Mouse (Mus musculus): ENCODE results near the gene Inpp5b.

Inpp5b gene

DNA sequence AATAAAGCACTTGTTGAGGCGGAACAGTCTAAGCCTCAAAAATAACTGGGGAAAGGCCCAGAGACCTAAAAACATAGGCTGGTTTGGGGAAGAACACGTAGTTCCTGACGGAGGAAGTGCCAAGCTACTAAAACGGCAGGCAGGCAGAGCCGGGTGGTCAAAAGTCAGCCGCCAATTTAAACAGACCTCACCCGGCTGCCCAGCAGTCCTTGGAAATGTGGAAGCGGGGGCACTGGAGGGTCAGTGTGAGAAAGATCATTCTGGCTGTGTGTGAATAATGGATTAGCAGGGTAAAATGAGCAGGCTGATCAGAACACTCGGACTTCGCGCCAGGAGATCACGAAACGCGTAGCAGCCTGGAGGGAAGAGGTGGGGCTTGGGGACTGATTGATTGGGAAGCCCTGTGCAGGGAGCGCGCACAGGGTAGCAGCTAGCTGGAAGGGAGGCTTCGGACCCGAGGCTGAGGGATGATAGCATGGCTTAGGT, 31.6 kb upstream of the Inpp5b start:
- 20% methylated on average over 18 of the region's 18 CpGs for WGBS

DNA sequence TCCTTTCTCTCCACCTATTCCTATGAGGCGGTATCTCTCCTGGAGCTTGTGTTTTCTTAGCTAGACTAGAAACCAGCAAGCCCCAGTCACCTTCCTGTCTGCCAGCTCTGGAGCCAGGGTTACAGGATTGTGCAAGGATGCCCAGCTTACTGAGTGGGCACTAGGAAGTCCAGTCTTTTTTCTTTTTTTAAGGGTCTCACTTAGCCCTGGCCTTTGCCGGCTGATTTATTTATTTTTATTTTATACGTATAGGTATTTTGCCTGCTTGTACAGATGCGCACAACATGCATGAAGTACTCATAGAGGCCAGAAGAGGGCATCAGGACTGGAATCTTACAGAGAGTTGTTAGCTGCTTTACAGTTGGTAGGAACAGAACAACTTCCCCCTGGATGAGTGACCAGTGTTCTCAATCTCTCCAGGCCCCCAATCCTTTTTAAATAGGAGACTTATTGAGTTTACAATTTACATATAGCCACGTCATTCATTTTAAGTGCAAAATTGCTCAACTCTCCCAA, 30.8 kb upstream of the Inpp5b start:
- 10% methylated on average over 5 of the region's 5 CpGs for WGBS

DNA sequence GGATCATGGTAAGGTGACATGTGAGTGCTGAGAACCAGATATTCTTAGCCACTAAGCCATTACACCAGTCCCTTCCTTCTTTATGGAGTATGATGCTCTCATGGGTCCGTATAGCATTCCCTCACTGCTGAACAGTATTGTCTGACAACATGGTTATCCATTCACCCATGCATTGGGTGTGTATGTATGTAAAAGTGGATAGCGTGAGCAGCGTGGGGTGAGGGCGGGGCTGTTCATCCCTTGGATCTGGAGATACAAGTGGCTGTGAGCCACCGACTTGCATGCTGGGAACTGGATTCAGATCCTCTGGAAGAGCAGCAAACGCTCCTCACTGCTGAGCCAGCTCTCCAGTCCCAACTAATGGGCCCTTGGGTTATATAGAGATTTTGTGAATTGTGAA, 29.0 kb upstream of the Inpp5b start:
- WGBS: 83% methylated on average over 6 of the region's 6 CpGs

DNA sequence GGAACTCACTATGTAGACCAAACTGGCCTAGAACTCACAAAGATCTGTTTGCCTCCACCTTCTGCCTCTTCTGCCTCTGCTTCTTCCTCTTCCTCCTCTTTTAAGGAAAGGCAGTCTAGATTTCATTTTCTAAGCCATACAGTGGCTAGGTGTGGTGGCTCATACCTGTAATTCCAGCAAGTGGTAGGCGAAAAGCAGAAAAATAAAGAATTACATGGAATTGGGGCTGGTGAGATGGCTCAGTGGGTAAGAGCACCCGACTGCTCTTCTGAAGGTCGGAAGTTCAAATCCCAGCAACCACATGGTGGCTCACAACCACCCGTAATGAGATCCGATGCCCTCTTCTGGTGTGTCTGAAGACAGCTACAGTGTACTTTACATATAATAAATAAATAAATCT, 27.8 kb upstream of the Inpp5b start:
- 69% methylated on average over 5 of the region's 5 CpGs for WGBS

DNA sequence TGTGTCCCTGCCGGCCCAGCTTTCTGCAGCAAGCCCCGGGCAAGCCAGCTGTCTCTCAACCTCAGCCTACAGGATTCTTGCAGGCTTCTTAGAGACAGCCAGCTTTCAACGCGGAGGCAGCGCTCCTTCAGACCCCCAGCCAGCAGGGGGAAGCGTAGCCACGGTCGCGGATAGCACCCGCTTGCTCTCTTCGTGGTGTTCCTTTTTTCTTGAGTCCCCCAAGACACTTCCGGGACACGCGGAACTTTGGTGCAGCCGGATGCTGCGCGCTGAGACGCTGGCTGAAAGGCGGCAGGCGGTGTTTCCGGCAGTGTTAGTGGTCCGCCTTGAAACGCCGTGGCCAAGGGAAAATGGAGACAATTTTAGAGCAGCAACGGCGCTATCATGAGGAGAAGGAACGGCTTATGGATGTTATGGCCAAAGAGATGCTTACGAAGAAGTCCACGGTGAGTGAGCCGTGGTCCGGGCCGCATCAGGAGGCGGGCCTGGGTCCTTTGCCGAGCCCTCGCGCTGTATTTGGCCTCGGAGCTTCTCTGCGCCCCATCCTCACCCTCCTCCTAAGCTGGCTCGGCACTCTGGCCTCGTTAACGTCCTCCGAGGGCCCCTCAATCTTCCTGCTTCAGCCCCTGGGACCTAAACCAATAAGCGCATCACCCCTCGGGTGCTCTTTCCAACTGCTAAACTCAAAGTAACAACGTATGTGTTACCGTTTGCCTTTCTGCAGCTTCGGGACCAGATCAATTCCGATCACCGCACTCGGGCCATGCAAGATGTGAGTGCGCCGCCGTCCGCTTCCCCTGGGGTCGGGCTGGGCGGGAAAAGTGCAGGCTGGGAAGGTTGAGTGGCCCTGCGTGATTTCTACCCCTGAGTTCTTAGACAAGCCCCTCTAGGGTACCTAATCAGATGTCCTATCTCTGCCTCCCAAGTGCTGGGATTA, 26.8 kb upstream of the Inpp5b start, which contains the start of gene Sf3a3:
Sf3a3 (plus strand) TSS at position 232 of the 937 bp plus-strand sequence.
- WGBS: under 1% methylated on average over 57 of the region's 57 CpGs

DNA sequence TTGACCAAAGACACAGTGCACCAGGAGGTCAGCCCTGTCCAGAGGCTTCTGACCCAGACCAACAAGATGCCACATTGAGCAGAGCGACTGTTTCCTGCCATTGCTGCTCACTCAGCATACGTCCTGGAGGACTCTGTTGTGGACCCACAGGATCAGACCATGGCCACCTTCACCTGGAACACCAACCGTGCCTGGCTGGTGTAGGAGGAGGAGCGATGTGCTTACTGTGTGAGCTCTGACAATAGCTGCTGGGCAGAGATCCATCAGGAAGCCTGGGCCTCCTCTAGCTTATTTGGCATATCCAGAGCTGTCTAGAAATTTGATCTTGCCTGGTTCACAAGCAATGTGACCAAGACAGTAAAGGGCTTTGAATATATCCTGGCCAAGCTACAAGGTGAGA, 22.5 kb upstream of the Inpp5b start:
- WGBS: 89% methylated on average over 4 of the region's 4 CpGs

DNA sequence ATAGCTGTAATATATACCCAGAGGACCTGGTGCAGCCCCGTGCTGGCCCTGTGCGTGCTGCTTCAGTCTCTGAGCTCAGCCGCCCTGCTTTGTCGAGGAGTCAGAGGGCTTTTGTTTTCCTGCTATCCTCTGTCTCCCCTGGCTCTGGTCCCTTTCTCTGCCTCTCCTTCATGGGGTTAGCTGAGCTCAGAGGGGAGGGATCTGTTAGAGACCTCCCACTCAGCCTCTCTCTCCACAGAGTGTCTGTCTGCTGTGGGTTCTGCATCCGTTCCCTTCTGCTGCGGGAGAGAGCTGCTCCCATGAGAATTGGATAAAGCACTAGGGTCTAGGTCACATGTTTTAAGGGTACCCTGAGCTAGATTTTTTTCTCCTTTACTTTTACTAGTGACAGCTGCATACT, 15.5 kb upstream of the Inpp5b start:
- 70% methylated on average over 6 of the region's 6 CpGs for WGBS

DNA sequence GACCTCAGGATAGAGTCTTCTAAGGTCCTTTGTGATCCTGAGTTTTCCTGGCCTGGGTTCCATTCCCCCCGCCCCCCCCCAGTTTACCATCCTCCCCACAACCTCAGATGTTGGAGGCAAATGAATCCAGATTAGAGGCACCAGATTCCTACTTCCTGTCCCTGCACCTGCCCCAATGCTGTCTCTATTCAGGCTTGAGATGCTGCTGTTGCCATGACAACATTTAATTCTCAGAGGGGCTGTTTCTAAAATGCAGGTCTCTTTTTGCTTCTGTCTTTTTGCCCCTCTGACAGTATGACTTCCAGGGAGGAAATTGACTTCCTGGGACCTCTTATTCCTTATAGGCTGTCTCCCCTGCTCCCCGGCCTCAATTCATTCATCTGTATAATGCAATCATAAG, 4.7 kb upstream of the Inpp5b start:
- WGBS: 76% methylated on average over 2 of the region's 2 CpGs

DNA sequence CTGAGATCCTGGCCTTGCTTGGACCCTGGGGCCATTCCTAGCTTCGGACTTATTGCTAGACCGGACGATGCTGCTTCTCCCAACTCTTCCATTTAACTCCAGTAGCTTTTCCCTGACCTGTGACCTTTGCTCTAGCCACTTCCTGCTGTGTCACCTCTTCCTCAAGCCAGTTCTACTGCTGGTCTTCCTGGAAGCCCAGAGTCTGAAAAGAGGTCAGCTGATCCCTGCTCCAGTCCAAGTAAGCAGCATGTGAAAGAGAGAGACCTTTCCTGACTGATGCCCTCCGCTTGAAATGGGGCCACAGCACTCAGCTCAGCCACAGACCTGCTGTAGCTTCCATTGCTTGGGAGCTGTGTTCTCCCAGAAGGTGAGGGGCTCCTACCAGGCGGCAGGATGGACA, 4.2 kb upstream of the Inpp5b start:
- WGBS: 82% methylated on average over 5 of the region's 5 CpGs

DNA sequence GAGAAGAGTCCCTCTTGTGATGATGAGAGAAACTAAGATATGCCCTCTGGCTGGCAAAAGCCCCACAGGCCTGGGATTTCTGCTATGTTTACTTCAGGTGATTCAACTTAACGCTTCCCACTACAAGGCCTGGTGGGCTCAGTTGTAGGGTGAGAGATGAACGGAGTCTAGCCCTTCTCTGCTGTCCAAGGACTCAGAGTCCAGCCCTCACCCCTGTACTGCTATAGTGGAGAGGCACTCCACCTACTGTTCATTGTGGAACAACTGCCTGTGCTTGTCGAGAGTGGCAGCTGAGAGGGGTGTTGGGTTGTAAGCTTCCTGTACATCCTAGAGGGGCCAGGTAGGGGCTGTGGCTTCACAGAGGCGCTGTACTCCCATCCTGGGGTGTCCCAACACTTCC, 3.6 kb upstream of the Inpp5b start:
- WGBS: 53% methylated on average over 4 of the region's 4 CpGs

DNA sequence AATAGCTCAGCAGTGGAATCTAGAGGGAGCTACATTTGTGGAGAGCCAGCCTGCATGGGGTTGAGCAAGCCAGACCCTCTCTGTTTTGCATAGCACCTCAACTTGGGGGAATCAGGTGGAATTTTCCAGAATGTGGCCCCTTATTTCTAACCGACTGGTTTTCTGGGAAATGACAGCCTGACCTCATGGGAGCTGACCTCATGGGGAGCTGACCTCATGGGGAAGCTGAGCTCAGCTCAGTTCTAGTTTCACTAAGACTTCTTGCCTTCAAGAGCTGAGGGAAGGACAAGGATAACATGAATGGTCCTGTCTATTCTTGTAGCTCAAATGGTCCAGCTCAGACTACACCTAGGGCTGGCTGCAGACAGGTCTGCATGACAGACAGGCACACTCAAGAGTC, 2.9 kb upstream of the Inpp5b start:
- 56% methylated on average over 1 of the region's 1 CpGs for WGBS

DNA sequence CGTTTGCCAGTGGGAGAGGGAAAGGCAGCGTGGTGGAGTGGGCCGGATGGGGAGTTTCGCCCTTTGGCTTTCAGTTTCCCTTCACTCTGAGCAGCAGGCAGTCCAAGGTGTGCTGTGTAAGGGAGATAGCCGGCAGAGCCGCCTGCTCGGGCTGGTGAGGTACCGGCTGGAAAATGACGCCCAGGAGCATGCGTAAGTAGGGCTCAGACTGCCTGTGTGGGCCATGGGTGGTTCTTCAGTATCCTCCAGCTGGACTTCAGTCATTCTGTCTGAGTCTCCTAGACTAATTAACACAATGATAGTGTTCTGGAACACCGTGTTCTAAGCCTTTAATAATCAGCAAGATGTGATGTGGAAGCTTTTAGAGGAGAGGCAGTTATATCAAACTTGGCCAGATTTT, 1.2 kb downstream of the Inpp5b start:
- 63% methylated on average over 11 of the region's 11 CpGs for WGBS

DNA sequence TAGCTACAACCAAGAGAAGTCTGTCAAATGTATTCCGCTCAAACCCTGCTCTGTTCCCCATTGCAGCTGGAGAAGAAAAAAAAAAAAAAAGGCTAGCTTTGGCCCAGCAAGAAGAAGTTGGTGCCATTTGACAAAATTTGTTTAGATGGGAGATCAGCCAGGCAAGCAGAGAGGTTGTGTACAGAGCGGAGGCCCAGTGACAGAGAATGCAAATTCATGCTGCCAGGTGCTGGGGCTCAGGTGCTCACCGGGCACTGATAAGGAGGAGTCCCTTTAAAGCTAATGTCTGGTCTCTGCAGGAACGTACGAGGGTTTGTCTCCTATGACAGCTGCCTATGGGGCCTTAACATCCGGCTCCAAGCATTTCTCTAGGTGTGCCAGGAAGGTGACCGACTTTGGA, 4.9 kb downstream of the Inpp5b start:
- 80% methylated on average over 7 of the region's 7 CpGs for whole genome bisulfite sequencing

DNA sequence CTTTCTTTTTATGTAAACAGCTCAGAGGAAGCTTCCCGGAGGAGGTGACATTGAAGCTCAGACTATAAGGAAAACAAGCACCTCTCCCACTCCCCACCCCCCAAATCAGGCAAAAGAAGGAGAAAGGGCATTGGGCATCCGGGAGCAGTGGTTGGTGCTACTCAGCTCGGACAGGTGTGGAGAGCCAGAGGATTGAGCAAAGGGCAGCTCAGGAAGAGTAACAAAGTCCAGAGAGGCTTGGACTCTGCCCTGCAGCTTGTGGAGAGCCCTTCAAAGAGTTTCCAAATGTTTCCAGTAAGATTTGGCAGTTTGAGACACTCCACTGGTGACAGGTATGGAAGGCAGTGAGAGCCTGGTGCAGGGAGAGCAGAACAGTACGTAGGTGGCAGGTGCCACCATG, 6.2 kb downstream of the Inpp5b start:
- 76% methylated on average over 4 of the region's 4 CpGs for WGBS

DNA sequence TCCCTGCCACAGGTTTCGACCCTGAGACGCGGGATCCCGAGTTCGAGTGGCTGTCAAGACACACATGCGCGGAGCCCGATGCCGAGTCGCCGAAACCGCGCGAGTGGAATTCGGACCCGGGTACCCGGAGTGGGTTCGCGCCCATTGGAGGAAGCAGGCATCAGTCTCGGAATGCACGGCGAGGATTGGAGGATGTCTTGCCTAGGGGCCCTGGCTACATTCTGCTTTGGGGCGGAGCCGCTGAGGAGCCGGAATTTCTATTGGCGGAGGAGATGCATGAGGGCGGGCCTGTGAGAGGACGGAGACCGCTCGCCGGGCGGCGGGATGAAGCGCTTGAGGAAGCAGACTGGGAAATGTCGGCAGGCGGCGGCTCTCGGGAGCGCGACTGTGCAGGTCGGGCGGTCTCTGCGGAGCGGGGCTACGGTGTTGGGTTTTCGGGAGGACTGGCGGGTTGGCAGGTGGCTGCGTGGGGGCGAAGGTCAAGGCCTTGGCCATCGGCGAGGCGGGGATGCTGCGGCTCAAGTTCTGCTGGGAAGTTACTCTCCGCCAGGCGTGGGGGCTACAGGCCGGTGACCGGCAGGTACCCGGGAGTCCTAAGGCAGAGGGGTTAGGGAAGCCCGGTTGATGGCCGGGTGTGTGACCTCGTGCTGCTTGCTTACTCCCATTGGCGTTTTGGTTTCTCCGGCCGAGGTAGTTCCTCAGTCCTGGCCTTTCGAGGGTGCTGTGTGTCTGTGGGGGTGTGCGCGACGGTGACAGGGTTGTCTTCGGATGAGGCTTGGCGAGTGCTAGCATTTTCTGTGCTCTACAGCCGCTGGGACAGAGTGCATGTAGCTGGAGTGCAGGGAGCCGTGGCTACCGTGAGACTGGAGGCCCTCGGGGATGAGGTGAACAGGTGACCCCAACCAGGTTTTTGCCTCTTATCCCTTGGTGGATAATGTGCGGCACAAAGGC, 9.9 kb downstream of the Inpp5b start:
- WGBS: under 1% methylated on average over 75 of the region's 75 CpGs

DNA sequence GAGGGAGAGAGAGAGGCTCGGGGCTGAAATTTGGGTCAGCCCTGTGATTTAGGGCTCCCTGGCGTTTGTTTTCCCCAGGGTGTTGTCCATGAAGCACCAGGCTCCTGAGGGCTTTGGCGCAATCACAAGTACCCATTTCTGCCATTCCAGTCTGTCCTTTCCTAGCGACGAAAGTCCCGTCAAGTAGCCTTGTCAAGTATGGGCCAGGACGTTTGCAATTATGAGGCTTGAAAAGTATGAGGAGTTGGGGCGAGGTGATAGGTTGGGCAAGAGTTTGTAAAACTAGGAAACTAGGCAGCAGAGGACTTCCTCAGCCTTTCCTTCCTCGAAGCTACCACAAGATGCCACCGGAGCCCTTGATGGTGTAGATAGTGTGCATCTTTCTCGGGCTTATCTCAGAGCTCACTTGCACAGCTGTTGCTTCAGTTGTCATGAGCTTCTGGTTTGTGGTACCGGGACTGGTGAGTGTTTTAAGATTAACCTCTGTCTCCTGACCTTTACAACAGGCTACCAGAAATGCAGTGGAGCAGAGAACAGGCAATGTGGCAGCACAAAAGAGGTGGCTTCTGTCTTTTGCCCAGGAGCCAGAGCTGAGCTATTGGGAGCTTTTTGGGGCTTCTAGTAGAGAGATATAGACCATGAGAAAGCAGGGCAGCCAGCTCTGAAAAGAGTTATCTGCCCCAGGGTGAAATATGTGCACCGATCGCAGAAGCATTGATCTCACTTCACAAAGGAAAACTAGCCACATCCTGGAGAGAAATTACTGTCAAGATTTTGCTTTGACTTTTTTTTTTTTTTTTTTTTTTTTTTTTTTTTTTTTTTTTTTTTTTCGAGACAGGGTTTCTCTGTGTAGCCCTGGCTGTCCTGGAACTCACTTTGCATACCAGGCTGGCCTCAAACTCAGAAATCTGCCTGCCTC, 10.9 kb downstream of the Inpp5b start:
- 26% methylated on average over 15 of the region's 15 CpGs for WGBS

DNA sequence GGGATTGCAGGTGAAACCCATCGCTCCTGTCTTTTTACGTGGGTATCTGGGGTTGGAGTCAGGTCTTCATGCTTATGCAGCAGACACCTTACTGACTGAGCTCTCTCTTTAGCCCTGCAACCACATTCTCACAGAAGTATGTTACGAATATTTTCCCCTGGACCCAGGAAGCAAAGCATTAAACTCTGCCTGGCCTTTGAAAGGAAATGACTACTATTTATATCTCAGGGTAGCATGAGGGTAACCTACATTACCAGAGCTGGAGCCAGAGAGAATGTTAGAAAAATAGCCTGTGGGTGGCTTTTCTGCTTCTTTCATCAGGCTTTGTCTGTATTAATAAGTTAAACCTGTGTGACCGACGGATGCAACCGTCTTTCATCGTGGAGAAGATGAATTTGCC, 13.9 kb downstream of the Inpp5b start:
- 63% methylated on average over 7 of the region's 7 CpGs for WGBS

DNA sequence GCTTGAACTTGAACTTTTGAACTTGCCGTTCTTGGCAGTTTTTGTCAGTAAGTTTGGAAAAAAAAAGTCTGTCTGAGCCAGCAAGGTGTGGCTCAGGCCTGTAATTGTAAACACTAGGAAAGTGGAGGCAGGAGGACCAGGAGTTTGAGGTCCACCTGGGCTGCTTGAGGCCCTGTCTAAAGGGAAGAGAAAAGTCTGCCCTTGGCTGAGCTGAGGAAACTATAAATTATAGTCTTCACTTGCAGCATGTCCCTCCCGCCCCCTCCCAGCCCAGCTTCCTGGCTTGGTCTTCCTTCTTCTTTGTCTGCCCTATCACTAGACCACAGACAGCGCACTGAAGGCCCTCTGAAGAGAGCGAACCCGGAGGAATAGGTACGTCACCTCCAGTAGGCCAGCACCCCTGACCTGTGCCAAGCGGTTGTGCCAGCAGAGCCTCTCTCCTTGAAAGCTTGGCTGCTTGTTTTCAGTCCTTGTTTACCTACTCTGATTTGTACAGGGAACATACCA, 17.7 kb downstream of the Inpp5b start:
- WGBS: 84% methylated on average over 7 of the region's 7 CpGs

DNA sequence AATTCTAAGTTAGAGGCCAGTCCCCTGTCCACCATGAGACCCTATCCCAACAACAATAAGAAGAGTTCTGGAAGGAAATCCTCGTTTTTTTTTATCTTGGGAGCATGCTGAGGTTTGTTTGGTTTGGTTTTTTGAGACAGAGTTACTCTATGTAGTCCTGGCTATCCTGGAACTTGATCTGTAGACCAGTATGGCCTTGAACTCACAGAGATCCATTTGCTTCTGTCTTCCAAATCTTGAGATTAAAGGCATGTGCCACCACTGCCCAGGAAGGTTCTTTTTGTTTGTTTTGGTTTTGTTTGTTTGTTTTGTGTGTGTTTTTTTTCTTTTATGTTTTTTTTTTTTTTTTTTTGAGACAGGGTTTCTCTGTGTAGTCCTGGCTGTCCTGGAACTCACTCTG, 19.6 kb downstream of the Inpp5b start:
- WGBS: 54% methylated on average over 1 of the region's 1 CpGs

DNA sequence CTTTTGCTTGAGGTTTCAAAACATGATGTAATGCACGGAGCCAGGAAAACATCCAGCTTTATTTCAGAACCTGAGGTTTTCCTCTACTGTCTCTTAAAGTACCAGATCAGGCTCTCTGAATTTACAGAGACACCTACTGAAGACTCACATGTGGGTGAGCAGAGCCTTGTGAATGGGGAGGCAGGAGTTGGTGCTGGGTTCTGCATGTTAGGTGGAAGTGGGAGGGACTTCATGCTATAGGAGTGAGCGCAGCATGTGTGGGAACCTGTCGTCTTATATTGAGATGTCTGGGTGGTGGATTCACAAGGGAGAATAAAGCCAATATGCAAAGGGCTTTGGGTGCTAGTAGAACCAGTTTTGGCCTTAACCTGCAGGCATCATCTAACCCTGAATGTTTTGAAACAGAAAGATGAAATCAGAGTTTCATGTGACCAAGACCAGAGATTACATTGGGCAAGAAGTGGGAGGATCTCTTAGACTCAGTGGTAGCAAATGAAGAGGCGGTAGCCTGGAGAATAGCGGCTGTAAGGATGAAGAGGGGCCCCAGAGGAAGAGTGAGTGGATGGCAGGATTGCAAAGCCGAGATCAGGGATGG, 21.3 kb downstream of the Inpp5b start:
- WGBS: 57% methylated on average over 6 of the region's 6 CpGs

Measured in cerebral cortex, adult 2 months (tissue).